Mouse (Mus musculus) adrenal gland, adult (tissue): ENCODE data around the gene Teddm3.
"Not testable (repeated sequence)": the region's sequence is repeated elsewhere in the genome, so short reads cannot be mapped to it uniquely, and the experiment has no call there.

Experiments
- DNase-seq, 2 experiments: peaks; one replicate each; pipeline ENCODE4 v3.0.0; 2022 to 2023; ENCODE audit warnings: low spot score in 1 of 2; ENCODE audit not compliant: inconsistent age in 2 of 2

Gene Teddm3

GRCm38 (mm10) chr16:21151564-21152361 is 2.0 kb downstream of the Teddm3 start:
- DNase-seq: peak in 1 of 2 experiments; percentile 32

GRCm38 (mm10) chr16:21149896-21150295 is 3.9 kb downstream of the Teddm3 start:
- no peak for DNase-seq

- not testable (repeated sequence) for DNase-seq
Measured at GRCm38 (mm10) chr16:21148451-21148850, 5.3 kb downstream of the Teddm3 start.

- no peak for DNase-seq
Measured at GRCm38 (mm10) chr16:21136312-21137083, 17.3 kb downstream of the Teddm3 start.

- not testable (repeated sequence) for DNase-seq
Measured at GRCm38 (mm10) chr16:21127666-21128065, 26.1 kb downstream of the Teddm3 start.

- DNase-seq: not testable (repeated sequence)
Measured at GRCm38 (mm10) chr16:21122776-21123175, 31.0 kb downstream of the Teddm3 start.

GRCm38 (mm10) chr16:21116078-21116477 is 37.7 kb downstream of the Teddm3 start:
- DNase-seq: no peak

- DNase-seq: peak in 1 of 2 experiments; percentile 42
Measured at GRCm38 (mm10) chr16:21109473-21109872, 44.3 kb downstream of the Teddm3 start.
